Mouse (Mus musculus) kidney, adult 18-20 months (tissue): ENCODE data around the gene Vps13a.
"Not testable (repeated sequence)": the region's sequence is repeated elsewhere in the genome, so short reads cannot be mapped to it uniquely, and the experiment has no call there.

ENCODE experiments used
- DNase-seq: peaks from one replicate; pipeline ENCODE4 v3.0.0; 2021

Vps13a gene

DNA sequence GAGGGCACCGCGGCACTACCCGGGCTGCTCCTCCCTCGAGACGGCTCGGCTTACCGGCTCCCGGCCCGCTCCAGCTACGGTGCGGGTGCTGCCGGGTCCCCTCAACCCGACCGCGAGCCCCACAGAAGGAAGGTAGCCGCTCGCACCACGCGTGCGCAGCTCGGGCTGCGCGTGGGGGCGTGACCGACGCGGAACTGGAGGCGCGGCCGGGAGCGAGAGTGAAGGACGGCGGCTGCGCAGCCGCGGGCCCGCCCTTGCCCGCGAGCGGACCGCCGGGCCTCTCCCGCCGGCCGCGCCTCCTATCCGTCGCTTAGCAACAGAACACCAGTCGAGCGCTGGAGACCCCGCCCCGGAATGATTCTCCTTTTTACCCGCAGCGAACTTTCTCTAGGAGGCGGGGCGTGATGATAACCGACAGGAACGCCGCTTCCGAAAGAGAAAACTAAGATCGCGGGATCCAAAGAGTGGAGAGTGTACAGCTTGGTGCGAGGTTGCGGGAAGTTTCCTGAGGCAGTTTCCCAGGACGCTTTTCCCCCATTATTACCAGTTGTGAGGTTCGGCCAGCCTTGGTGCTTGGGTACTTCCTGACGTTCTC lies at the start of gene Vps13a:
Gene Vps13a (minus strand): TSS at position 144 of the 595 bp plus-strand sequence.
- peak; percentile 92 for DNase-seq

DNA sequence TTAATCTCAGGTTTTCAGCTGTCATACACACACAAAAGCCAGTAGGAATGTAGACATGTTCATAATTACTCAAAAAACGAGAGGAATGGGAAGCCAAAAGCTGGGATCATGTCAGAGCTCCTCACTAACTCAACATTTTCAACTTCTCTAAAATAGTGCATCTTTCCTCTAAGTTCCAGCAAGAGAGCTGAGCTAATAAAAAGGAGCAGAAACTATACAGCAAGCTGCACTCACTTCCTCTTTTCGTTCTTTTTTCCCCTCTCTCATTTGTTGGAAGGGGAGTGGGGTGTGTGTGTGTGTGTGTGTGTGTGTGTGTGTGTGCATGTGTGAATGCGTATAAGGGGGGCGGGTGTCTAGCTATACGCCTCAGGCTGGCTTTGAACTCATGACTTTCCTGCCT lies 46.9 kb upstream of the Vps13a start:
- DNase-seq = no peak

DNA sequence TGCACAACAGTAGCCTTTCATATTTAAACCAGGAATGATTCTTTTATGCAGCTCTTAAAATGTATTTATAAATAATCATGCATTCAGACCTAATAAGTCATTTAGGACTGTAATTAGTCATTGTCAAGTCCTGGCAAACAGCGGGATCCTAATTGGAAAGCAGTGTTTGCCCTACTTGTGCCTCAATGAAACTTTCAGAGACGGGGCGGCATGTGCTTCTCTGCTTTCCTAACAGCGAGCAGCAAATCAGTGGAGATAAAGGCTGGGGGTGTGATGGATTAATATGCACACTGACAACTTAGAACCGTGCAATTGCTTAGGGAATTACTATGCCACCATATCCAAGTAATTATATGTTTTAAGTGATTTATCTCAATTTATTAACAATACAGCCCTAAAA lies 44.5 kb upstream of the Vps13a start:
- DNase-seq = no peak

DNA sequence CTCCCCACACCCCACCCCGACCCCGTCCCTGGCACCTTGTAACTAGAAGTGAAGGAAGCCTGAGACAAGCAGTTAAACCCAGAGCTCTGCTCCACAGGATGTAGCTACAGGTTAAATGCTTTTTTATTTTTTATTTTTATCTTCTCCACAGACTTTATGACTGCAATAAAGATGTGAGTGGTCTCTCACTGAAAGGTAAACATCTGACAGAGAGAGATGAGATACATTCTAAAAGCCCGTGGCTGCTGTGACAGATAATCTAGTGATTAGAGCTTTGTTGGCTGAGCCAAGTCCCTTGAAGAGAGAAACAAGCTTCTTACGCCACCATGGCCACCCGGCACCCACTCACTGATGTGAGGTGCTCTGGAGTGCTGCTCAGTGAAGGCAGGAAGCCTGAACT lies 34.1 kb upstream of the Vps13a start:
- no peak for DNase-seq

DNA sequence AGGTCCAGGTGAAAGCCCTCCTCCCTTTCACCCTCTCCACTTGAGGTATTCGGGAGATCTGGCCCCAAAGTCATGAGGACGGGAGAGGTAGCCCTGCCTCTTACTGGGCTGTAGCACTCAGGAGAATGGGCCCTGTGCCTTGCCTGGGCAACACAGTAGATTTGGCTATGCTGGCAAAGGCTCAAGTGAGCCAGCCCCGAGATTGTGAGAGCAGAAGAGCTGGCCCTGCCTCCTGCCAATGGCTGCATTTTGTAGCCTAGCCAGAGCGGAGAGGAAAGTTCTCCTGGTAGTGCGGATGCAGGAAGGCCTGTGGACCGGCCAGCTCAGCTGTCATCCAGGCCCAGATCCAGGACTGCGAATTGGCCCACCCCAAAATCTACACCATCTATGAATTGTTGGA lies 32.6 kb upstream of the Vps13a start:
- no peak for DNase-seq

DNA sequence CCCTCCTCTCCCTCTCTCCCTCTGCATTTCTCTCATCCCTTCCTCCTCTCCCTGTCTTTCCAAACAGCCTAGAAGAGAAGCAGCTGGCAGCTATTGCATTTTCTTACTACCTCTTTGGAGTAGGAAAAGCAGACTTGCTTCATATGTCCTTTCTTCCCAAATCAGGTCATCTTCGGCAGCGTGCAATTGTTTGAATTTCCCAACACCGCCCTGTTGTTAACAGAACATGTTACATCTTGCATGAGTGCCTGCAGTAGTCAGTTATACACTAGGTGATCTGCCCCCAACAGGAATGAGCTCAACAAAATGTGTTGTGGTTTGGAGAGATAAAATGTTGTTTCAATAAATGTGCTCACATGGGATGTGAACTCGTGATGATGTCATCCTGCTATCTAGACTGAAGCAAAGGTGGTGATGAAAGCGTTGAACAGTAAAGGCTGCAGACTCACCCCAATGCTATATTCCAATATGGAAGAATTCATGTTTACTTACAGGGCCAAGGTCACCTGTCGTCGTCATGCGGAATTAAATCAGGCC lies 31.4 kb upstream of the Vps13a start:
- DNase-seq = no peak

DNA sequence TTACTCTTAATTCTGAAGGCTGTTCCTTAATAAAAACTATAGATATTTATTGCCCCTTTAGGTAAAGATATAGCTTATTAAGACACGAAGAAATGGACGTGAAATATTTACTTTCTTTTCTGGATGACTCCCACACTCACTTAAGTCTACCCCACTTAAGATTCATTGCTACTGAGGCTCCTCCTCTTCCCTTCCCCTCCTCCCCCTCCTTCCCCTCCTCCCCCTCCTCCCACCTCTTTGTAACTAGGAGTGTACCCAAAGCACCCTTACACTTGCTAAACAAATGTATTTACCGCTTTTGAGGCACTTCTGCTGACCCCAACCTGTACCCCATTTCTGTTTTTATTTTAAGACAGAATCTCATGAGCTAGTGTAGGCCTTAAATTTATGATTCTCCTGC lies 24.4 kb upstream of the Vps13a start:
- no peak for DNase-seq

DNA sequence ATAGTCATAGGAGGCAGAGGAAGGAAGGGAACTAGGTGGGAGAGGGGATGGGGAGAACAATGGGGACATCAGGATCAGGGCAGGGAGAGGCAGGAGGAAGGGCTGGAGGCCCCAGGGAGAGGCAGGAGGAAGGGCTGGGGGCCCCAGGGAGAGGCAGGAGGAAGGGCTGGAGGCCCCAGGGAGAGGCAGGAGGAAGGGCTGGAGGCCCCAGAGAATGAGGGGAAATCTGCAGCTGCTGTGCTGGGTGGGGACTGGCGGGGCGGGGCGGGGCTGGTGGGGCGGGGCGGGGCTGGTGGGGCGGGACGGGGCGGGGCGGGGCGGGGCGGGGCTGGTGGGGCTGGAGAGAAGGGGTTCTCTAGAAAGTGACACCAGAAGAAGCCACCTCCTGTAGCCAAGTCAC lies 23.8 kb upstream of the Vps13a start:
- DNase-seq = no peak

DNA sequence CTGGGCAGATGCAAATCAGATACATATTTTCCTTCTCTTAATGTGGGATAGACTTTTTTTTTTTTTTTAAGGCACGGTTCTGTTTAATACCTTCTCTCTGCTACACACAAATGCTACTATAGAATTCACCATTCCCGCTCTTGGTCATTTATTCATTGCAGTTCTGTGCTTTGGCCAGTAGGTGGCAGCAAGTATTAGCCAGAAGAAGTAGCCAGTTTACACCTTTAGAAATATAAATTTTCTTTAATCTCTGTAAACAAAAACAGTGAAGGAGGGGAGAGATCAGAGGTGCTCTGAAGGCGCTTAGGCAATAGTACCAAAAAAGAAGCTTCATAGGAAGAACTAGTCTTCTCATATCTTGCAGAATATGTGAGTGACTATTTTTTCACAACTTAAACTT lies 22.0 kb upstream of the Vps13a start:
- DNase-seq = peak; percentile 23

DNA sequence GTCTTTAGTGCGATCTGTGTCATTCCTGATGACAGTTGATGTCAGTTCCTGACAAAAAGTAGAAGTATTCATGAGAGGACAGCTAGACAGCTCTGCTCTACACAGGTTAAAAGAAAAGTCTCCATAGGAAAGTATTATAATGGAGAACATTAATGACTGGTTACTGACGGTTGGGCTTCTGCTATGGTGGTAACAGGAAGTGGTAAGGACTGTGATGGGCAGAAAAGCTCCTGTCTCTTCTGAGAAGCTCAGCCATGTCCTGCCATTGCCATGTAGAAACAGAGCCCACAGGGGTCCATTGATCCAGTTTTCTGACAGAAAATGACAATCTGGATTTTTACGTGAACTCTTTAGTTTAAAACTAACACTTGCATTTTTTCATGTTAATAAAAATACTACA lies 21.4 kb upstream of the Vps13a start:
- DNase-seq = no peak

DNA sequence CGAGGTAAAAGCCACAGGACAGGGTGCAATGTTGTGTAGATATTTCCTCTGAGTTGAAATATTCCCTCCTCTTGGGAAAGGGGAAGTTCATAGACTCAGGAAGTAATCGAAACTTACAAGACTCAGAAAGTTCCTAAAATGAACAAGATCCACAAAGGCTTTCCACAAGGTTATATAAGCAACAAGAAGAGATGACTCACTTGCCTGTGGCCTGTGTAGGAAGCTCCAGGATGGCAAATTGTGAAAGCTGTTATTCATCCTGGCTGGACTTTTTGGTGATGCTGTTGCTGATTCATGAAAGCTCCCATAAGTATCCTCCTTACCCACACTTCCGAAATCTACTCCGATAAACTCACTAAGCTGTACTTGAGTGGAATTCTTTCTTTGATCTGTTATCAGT lies 17.2 kb upstream of the Vps13a start:
- no peak for DNase-seq

DNA sequence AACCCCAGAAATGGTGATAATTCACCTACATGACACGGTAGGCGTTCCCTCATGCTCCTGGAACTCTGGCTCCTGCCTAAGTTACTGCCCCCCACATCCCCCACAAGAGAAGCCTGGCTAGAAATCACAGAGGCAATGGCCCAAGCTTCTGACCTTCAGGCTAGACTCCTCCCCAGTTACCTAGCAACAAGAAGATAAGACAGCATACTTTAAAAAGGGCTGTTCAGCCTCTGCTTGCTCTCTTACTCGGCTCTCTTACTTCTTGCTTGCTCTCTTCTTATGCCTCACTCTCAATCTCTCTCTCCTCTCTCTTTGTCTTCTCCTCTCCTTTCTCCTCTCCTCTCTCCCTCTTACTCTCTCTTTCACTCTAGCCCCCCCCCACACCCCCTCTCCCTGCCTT lies 13.8 kb upstream of the Vps13a start:
- not testable (repeated sequence) for DNase-seq

DNA sequence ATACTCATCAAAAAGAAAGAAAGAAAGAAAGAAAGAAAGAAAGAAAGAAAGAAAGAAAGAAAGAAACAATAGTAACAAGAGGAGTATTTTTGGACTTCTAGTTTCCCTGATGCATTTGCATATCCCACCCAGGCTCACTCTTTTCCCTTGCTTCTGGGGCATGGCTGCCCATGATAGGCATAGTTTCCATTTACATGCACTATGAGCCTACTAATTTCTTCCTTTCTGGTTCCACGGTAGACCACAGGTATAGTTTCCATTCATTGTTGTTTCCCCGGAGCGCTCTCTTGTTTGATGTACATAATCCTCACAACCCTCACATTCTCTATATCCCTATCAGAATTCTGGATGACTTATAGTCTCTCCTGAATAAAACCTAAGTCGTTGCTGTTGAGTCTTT lies 9.2 kb upstream of the Vps13a start:
- no peak for DNase-seq

DNA sequence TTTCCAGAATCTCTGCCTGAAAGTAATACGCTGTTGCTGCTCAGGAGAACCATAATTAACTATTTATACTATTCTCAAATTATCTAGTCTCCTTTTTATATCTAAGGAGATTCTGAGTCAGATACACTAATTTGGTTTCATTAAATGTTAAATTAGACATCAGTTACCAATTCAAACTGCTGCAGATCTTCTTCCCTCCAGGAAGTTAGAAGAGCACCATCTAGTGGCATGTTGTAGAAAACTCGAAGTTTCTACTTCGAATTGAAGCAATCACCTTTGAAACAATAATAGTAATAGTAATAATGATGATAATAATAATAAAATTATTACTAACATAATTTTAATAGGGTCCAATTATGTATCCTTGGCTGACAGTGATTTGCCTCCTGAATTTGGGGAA lies 4.1 kb upstream of the Vps13a start:
- DNase-seq = no peak

DNA sequence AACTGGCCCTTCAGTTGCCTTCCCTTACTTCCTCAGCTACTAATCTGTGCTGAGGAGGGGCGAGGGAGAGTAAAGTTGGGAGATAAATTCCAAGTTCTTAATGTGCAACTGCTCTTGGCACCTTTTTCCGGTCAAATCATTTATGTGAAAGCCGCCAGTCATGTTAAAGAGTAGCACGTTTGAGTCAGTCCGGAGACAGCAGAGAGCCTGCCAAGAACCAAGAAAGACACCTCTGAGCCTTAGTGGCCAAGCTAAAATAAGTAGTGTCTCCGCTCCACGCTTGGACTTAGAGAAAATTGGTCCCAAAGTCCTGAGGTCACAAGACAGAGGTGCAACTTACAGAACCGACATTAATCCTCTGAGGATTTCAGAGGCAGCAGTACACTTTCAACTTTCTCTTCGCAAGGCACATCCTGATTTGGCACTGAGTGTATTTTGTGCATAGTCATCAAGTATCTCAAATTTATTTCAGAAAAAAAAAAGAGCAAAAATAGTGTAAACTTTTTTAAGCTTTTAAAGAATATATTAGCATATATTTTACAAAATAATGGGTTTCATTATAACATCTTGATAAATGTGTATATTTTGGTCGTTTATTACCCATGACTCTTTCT lies 780 bp upstream of the Vps13a start:
- no peak for DNase-seq

DNA sequence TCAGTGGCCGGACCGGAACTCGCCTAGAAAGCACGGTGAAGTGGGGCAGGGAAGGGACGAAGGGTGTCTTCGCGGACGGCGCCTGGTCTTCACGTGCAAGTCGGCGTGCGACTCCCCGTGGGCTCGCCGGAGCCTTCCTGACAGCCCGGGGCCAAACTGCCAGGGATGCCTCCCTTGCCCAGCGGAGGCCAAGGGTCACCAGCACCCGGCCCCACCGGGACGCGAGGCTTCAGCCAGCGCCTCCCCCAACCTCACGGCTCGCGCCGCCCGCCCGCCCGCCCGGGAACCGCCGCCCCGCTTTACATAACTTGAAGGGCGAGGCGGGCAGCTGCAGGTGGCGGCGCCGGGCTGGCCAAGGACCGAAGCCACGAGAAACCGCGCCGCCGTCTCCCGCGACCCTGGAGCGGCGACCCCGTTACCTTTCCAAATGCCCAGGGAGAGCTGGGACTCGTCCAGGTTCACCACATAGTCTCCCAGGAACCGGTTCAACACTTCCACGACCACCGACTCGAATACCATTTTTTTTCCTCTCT lies 416 bp downstream of the Vps13a start:
- DNase-seq = peak; percentile 73

DNA sequence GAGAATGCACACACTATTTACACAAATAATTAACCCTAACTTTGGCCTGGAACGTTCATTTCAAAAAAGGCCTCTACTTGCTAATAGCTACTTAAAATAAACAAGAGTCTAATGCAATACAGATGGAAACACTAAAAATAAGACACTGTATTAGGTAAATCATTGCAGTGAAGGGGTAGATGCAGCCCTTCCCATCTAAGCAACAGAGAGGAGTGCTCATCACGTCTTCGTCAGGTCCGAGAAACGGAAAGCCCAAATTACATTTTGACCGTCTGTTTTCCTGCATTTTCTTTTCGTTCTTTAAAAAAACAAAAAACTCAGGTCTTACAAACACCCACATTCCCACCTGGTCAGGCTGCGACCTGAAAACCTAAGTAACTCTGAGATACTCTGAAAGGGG lies 947 bp downstream of the Vps13a start:
- DNase-seq = no peak

DNA sequence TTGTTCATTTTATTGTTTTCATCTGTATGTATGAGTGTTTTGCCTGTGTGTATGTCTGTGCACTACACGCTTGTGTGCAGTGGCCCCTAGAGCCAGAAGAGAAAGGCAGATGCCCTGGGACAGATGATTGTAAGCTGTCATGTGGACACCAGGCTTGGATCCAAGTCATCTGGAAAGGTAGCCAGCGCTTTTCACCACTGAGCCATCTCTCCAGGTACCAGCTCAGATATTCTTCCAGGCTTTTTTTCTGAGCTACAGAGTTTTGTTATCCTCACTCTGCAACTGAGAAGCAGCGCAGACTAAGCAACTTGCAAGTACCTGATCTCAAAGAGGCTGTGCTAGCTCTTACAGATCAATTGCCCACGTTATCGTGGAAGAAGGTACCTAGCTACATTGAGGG lies 1.5 kb downstream of the Vps13a start:
- DNase-seq = peak; percentile 37

DNA sequence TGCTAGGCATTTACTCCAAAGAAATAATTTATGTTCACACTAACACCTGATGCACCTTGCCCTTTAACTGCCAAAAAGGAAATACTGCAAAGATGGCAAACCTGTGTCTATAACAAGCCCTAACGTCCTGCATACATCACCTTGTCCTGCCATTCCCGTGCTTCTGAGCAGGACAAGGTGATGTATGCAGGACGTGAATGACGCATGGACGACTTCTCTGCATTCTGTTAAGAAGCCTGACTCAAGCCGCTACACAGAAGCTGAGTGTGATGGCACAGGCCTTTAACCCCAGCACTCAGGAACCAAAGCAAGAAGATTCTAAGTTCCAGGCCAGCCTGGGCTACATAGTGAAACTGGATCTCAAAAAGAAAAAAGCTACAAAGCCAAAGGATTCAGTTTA lies 2.2 kb downstream of the Vps13a start:
- DNase-seq = no peak

DNA sequence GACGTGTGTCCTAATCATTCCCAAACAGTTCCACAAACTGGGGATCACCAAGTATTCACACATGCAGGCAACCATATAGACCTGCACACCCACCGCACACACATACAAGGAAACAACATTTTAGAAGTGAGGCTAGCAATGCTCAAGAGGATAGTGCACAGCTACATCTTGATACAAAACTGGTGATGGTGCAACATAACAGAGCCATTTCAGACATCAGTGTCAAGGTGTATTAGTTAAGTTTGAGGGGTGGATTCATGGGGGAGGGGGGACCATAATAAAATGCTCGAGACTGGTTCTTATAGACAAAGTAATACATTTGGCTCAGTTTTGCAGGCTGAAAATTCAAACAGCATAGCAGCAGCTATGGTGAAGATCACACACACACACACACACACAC lies 2.8 kb downstream of the Vps13a start:
- no peak for DNase-seq

DNA sequence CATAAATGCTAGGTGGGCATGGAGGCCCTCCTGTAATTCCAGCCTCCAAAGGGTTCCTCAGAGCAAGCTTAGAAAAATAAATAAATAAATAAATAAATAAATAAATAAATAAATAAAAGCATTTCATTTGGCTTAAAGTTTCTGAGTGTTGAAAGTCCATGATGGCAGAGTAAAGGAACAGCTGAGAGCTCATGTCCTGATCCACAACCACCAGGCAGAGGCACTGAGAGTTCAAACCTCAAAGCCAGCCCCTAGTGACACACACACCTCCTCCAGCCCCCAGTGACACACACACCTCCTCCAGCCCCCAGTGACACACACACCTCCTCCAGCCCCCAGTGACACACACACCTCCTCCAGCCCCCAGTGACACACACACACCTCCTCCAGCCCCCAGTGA lies 3.3 kb downstream of the Vps13a start:
- DNase-seq = not testable (repeated sequence)

DNA sequence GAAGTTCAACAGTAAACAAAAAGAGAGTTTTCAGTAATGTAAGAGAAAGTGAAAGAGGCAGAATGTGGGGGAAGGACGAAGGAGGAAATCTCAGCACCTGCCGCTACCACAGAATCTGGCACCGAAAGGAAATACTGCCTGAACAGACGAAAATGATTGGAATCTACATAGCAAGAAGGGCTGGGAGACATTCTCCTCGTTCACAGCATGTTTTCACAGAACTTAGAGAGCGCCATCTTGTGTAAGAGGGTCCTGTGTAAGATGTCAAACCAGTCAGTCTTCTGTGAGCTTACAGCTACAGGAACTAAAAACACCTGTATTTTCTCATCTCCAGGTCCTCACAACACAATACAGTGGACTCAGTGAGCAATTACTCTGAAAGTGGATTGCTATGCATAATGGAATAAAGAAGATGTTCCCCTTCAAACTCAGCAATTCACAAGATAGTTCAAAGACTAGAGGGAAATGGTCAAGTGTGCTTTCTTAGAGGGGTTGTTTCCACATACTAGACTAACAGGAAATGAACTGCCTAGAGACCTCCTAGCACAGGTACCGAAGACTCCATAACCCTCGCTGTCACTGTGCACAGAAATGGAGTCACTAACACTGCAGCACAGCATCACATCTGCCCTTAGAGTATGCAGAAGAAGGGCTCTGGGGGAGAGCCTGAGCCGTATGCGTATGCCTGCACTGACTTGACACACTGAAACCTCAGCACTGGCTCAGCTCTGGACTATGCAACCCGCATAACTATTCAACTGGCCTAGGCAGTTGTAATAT lies 7.3 kb downstream of the Vps13a start:
- DNase-seq = no peak

DNA sequence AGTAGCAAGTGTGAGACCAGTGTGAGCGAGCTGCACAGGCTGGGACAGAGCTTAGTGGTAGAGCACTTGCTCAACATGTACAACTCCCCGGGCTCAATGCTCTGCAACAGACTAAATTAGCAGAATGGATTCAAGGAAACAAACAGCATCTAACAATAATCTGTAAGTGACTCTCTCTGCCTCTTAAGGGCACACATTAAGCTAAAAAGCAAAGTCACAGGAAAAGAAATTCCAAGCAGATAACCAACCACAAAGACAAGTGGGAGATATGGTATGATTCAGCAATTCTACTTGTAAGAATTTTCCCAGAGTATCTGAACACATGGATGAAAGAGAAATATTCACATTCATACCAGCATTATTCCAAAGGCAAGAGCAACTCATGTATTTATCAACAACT lies 13.3 kb downstream of the Vps13a start:
- DNase-seq = no peak

DNA sequence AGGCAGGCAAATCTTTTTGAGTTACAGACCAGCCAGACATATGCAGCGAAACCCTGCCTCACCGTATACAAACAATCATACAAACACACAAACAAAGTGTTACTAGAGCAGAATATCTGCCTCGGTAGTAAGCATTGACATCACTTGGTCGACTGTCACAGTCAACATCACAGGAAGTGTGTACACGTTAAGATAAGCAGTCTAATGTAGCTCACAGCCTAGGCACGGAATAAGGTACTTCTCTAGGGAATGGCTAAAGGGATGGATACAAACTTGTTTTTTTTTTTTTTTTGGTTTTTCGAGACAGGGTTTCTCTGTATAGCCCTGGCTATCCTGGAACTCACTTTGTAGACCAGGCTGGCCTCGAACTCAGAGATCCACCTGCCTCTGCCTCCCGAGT lies 23.3 kb downstream of the Vps13a start:
- not testable (repeated sequence) for DNase-seq
